Mouse (Mus musculus): ENCODE results near the gene Sema4b.

DNA sequence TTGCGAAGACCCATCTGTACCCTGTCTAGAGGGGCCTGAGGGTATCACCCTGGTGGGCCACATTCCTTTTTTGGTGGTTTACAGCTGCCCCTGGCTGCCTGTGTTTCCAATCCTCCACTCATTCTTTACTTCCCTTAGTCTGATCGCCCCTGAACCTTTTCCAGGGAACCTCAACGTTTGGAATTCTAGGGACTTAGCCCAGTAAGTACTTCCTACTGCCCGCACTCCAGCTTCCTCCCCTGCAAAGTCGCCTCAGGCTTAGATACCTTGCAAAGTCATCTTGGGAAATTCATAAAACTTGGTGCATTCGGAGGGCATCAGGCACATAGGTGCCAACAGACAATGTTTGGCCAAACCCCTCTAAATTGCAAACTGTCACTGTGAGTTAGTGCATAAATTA lies 12.6 kb downstream of the Sema4b start:
- TF ChIP-seq CTCF (IDR thresholded peaks at IDR 0.05; ENCODE audit: low read depth) (no peak), EP300 (IDR thresholded peaks at IDR 0.05; ENCODE audit: low read depth) (no peak)

Data from heart, postnatal 0 days (tissue).